Mouse (Mus musculus) liver, adult 2 months (tissue): ENCODE measurements at regions not wholly inside any gene's neighbourhood (a gene's known extent, or its start where the extent isn't known, plus 50 kb on each side); places are given as distances from the start of the nearest gene placed in this dataset.
A peak's percentile ranks its signal among the peaks of the same experiment; 100 is the strongest.

ENCODE experiments used
- DNase-seq: peaks from one replicate; pipeline ENCODE4 v3.0.0-alpha.2; 2011; ENCODE audit warnings: low read depth, low spot score; ENCODE audit errors: extremely low read depth
- H3K27ac ChIP-seq: fragments of 200-500 bp; replicated peaks from 2 replicates; pipeline ENCODE4 v1.5.1; 2012; ENCODE audit warnings: low read depth, mild to moderate bottlenecking, control low read depth, inconsistent platforms, low read length; ENCODE audit not compliant: insufficient read depth
- H3K27me3 ChIP-seq: fragments of 200-500 bp; 2 replicates; pipeline ENCODE4 v1.6.1; 2012; ENCODE audit warnings: mild to moderate bottlenecking, moderate library complexity, low read length, inconsistent platforms; ENCODE audit not compliant: control insufficient read depth, insufficient read depth
- H3K36me3 ChIP-seq: fragments of 200-500 bp; 2 replicates; pipeline ENCODE4 v1.6.1; 2012; ENCODE audit warnings: low read length, inconsistent platforms; ENCODE audit not compliant: control insufficient read depth, insufficient read depth
- H3K4me1 ChIP-seq: fragments of 200-500 bp; 2 replicates; pipeline ENCODE4 v1.6.1; 2011; ENCODE audit warnings: low read length; ENCODE audit not compliant: control insufficient read depth, insufficient read depth
- H3K4me3 ChIP-seq: fragments of 200-500 bp; 2 replicates; pipeline ENCODE4 v1.5.1; 2011; ENCODE audit warnings: low read depth, mild to moderate bottlenecking, control low read depth, low read length, moderate library complexity; ENCODE audit not compliant: insufficient read depth
- H3K79me2 ChIP-seq: fragments of 200-500 bp; 2 replicates; pipeline ENCODE4 v1.6.1; 2012; ENCODE audit warnings: inconsistent platforms, mild to moderate bottlenecking, low read length, moderate library complexity; ENCODE audit not compliant: control insufficient read depth, insufficient read depth
- H3K9ac ChIP-seq: fragments of 200-500 bp; 2 replicates; pipeline ENCODE4 v1.6.1; 2012; ENCODE audit warnings: low read depth, mild to moderate bottlenecking, control low read depth, inconsistent platforms, low read length
- CTCF ChIP-seq: fragments of 200-500 bp; IDR thresholded peaks from 2 replicates; pipeline ENCODE4 v1.5.1; 2011; ENCODE audit warnings: low read depth, low read length, control low read depth
- POLR2A ChIP-seq: fragments of 200-500 bp; IDR thresholded peaks from 2 replicates; pipeline ENCODE4 v1.6.1; 2011; ENCODE audit warnings: low read length, control low read depth; ENCODE audit not compliant: insufficient read depth; ENCODE audit errors: extremely low read depth
- WGBS: fragments of 180-500 bp; shearing (Covaris S2); methylation state at CpG from one replicate; pipeline ENCODE4 v1.1.7; 2018; 5-methylcytosine and 5-hydroxymethylcytosine counted together

DNA sequence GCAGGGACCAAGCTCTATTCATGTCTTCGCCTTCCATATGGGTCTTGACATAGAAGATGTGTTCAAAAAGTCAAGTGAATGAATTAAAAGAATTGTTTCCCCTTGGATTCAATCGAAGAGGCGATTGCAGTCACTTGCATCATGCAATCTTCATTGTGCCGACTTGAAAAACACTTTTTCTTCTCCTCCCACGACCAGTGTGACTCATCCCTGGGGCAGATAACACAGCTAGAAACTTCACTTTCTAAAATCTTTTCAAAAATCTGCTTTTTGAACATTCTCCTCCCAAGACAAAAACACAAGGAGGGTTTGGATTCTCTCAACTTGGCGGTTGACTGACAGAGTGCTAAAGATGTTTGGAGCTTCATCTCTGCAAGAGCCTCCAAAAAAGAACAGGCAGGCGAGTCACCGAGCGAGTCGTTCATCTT, 67.2 kb upstream of the Arntl start:
- H3K79me2 ChIP-seq = no peaks in the 10 kb centered on the region
- H3K36me3 ChIP-seq = no peaks in the 10 kb centered on the region
- no peaks in the 10 kb centered on the region; the same call in 1 of the 2 replicates for H3K27me3 ChIP-seq
- TF ChIP-seq POLR2A (no peak), CTCF (no peak)
- 79% methylated on average over 10 of the region's 10 CpGs for WGBS
- DNase-seq = no peak
- H3K4me1 ChIP-seq = no peaks in the 10 kb centered on the region
- H3K27ac ChIP-seq = no peak overlapping the region
- H3K9ac ChIP-seq = no peak overlapping the region
- no peak overlapping the region for H3K4me3 ChIP-seq

DNA sequence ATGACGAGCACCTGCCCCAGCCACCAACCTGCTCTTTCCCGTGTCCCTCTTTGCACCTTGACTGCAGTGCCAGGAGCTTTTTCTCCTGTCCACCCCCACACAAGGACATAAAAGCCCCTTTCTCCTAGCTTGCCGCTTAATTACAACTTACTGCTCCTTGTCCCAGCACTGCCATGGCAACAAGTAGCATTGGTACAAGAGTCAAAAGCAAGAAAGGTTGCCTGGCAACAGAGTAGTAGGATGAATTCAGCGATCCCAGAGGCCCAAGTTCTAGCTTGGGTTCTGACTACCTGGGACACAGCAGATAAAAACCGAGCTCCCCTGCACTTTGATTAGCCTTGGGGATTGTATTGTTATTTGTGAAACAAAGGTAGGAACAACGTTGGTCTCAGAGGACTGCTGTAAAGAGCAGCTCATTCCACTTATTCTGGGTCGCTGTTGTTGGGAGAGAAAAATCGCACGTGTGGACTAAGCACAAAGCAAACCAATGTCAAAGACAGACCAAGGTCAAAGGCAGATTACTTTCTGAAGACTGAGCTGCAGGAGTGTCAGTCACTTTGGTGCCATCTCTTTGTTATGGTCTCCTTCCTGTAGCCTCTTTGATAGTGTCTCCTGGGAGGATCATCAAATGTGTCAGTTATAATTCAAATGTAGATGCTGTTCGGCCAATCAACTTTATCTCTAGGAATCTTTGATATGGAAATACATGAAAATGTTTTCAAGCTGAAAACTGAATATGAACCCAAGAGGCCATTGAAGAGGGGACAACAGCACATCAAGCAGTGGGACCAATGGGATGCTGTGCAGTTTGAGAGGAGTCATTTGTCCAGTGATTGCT, 65.2 kb upstream of the Arntl start:
- H3K9ac ChIP-seq = no peak overlapping the region
- H3K27ac ChIP-seq = no peak overlapping the region
- H3K79me2 ChIP-seq = no peaks in the 10 kb centered on the region
- TF ChIP-seq POLR2A = no peak
- no peak for TF ChIP-seq CTCF
- no peaks in the 10 kb centered on the region for H3K4me1 ChIP-seq
- WGBS = 56% methylated on average over 10 of the region's 10 CpGs
- no peak for DNase-seq
- no peak overlapping the region for H3K4me3 ChIP-seq
- H3K27me3 ChIP-seq = no peaks in the 10 kb centered on the region; the same call in 1 of the 2 replicates
- H3K36me3 ChIP-seq = no peaks in the 10 kb centered on the region

DNA sequence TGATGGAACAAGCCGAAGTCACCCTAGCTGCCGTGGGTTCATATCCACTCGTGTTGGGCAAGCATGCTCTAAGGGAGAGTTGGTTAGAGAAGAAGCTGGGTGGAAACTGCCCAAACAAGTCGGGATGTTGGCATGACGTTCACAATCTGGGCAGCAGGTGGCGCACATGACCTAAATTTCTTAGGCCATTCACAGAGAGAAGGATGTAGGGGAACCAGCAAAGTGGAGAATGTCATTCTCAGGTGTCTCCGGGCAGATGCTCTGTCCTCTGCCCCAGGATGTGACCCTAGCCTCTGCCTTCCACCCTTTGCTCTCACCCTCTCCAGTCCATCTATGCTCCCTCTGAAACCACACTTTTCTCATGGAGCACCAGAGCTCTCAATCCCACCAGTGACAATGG, 63.7 kb upstream of the Arntl start:
- Histone ChIP-seq H3K4me3 (no peak overlapping the region), H3K4me1 (no peaks in the 10 kb centered on the region), H3K79me2 (no peaks in the 10 kb centered on the region), H3K36me3 (no peaks in the 10 kb centered on the region), H3K27me3 (no peaks in the 10 kb centered on the region), H3K27ac (no peak overlapping the region), H3K9ac (no peak overlapping the region)
- DNase-seq = peak; percentile 61
- WGBS = 2% methylated on average over 7 of the region's 7 CpGs
- TF ChIP-seq CTCF = peak; percentile 86
- no peak for TF ChIP-seq POLR2A

DNA sequence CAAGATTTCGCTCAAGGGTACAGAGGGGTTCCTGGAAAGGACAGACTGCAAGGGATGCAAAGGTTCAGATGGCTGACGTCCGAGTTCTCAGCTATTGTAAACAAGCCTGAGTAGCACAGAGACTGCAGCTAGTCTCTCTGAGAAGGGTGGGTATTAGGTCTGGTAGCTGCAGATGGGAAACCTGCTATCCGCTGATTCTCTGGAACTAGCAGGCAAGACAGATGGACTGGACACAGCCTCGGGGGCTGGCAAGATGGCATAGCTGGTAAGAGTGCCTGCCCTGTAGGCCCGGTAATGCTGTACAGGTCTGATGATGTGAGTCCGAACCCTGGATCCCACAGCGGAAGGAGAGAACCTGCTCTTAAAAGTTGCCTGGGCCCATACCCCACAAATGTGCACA, 62.2 kb upstream of the Arntl start:
- H3K27ac ChIP-seq = no peak overlapping the region
- 88% methylated on average over 8 of the region's 8 CpGs for WGBS
- H3K4me1 ChIP-seq = no peaks in the 10 kb centered on the region
- DNase-seq = no peak
- no peaks in the 10 kb centered on the region for H3K36me3 ChIP-seq
- no peak overlapping the region for H3K9ac ChIP-seq
- no peaks in the 10 kb centered on the region for H3K27me3 ChIP-seq
- no peak overlapping the region for H3K4me3 ChIP-seq
- TF ChIP-seq CTCF (no peak), POLR2A (no peak)
- H3K79me2 ChIP-seq = no peaks in the 10 kb centered on the region

DNA sequence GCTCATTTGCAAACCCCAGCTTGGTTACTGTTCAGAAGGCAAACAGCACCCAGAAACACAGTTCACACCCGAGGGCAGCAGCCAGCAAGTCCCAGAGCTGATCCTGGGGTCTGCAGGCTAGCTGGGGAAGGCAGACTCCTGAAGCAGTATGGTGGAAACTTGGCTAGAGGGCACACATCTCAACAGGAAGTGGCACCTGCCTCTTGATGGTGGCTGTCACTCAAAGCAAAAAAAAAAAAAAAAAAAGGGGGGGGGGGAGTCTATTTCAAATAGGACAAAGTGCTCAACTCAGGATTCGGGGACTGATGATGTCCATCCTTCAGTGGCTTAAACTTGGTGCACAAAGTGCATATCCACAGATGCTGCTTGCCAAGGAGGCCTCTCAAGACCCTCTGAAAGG, 61.2 kb upstream of the Arntl start:
- Histone ChIP-seq H3K27me3 (no peaks in the 10 kb centered on the region), H3K4me3 (no peak overlapping the region), H3K4me1 (no peaks in the 10 kb centered on the region), H3K9ac (no peak overlapping the region), H3K27ac (no peak overlapping the region), H3K79me2 (no peaks in the 10 kb centered on the region), H3K36me3 (no peaks in the 10 kb centered on the region)
- 95% methylated on average over 2 of the region's 2 CpGs for WGBS
- no peak for TF ChIP-seq CTCF
- no peak for TF ChIP-seq POLR2A
- no peak for DNase-seq

DNA sequence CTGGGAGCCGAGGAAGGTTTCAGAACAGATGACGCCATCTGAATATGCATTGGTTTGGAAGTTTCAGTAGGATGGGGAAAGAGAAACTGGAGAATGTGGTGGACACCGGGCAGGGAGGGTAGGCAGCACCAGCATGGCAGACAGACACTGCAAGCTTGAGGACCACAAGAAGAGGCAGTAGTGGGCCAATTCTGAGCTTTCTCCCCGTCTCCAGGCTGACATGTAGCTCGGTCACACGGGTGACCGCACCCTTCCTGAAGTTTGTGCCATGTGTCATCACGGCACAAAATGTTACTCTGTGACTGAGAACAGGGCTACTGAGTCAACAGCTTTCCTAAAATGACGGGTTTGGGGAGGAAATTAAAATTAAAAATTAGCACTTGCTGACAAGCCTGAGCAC, 60.7 kb upstream of the Arntl start:
- no peak for TF ChIP-seq POLR2A
- TF ChIP-seq CTCF = no peak
- WGBS = 87% methylated on average over 9 of the region's 9 CpGs
- Histone ChIP-seq H3K27me3 (no peaks in the 10 kb centered on the region), H3K79me2 (no peaks in the 10 kb centered on the region), H3K4me3 (no peak overlapping the region), H3K36me3 (no peaks in the 10 kb centered on the region), H3K27ac (no peak overlapping the region), H3K9ac (no peak overlapping the region), H3K4me1 (no peaks in the 10 kb centered on the region)
- DNase-seq = no peak
